Mouse (Mus musculus): ENCODE measurements around the gene Nmb.

GRCm38 (mm10) chr7:80932777-80933176, 27.9 kb upstream of the Nmb start:
- TF ChIP-seq CTCF (IDR thresholded peaks at IDR 0.05; ENCODE audit: low read depth) (no peak), EP300 (IDR thresholded peaks at IDR 0.05; ENCODE audit: low read depth) (no peak)
